Mouse (Mus musculus): ENCODE measurements around the gene Apoe.

GRCm38 (mm10) chr7:19688101-19688500 is 10.9 kb downstream of the Apoe start:
- TF ChIP-seq CTCF (IDR thresholded peaks at IDR 0.05; ENCODE audit: control insufficient read depth, insufficient read depth, low read length), result no peak
- no peak for TF ChIP-seq POLR2A (IDR thresholded peaks at IDR 0.05; ENCODE audit: borderline replicate concordance, control insufficient read depth, low read depth, low read length)
